Mouse (Mus musculus) spleen, adult 18-20 months (tissue): ENCODE results near the gene Acsl4.

Experiments used
- DNase-seq, 2 experiments: peaks; one replicate each; pipeline ENCODE4 v3.0.0; 2022; ENCODE audit warnings: mixed read lengths in 2 of 2

Acsl4 gene

DNA sequence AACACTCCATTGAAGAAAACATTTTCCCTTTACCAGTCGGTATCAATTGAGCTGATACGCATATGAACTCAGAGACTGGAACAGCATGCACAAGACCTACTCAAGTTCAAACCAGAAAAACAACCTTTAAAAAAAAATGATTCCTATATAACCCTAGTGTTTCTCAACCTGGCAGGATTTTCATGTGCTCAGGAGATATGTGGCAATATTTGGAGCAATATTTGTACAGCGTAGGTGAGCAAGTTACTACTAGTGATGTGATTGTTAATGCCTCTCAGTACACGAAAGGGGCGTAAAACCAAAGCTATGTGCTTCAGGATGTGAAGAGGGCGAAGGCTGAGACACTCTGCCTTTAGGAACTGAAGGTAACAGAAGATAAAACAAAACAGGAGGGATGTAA, 54.1 kb downstream of the Acsl4 start:
- no peak for DNase-seq

DNA sequence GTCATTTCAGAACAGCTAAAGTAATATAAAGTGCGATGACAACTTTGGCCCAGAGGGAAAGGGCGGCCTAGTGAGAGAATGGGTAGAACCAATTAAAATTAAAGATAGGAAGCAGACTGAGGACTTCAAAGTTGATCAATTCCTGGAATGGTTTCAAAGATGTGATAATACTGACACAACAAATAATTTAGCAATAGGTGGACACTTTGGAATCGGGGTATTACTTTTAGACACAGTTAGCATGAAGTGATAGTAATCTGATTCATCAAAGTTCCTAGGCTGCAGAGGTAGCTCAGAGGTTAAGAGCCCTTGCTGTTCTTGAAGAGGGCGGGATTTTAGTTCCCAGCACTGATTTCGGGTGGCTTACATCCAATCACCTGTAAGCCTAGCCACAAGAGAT, 54.8 kb downstream of the Acsl4 start:
- no peak for DNase-seq

DNA sequence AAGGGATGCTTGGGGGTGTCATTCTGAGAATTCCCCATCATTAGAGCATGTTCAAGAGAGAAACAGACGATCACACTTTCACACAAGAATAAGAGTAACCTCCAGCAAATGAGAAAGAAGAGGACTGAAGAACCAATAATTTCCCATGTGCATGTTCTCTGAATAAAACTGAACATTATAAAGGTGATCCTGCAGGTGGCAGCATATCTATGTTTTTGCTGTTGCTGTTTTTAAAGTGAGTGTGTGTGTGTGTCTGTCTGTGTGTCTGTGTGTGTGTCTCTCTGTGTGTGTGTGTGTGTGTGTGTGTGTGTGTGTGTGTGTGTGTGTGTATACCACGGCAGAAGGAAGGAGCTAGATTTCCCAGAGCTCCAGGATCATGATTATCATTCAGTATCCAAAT, 64.6 kb downstream of the Acsl4 start:
- DNase-seq, result no peak

DNA sequence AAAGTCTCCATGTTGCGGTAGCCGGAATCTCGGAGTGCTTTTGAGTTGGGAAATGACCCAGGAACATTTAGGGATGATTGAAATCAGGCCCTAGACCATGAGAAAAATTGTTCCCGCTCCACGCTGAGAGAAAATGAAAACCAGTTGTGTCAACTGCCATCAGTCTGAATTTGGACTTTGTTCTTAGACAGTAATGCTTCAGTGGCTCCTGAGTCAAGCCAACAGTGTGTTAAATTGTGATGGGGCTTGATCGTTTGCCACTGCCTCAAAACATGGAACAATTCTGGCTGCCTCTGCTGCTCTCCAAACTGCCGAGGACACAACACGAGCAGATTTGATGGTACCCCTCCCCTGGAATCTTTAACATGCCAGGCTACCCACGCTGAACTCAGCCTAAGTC, 74.2 kb downstream of the Acsl4 start:
- DNase-seq, result no peak

DNA sequence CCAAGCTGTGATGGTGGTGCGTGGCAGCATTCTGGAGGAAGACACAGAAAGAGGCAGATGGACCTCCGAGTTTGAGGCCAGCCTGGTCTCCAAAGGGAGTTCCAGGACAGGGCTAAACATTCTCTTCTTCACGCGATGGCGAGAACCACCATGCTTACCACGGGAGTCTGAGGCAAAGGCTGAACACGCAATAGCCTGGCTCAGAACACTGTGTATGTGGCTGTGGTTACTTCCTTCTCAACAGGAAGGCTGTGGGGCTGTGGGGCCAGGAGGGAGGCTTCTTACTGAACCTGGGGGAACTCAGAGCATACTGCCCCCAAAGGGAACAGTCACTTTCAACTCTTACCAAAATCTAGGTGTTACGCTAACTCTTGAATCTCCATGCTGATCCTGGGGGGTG, 75.1 kb downstream of the Acsl4 start:
- DNase-seq, result no peak

DNA sequence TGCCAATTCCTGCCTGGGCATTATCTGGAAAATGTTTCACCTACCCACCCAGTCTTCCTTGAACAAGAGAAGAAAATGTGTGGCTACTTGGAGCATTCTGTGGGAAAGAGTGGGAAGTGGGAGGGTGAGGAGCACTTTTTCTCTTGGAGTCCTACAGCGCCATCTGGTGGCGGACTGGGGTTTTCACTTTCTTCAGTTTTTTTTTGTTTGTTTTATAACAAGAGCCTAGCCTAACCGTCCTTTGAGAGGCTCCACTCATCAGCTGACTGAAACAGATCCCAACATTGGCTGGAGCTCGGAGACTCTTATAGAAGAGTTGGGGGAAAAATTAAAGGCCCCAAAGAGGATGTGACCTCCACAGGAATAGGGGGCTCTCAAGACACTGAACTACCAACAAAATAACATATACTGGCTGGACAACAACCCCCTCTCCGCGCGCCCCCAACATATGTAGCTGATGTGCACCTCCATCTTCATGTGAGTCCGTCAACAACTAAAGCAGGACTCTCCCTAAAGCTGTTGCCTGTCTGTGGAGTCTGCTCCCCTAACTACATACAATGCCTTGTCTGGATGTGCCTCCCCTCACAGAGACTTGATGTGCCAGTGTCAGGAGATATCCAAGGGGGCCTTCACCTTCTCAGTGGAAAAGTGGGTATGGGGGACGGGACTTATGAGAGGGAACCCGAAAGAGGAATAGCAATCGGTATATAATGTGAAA, 75.9 kb downstream of the Acsl4 start:
- peak in 1 of 2 experiments; percentile 35 for DNase-seq

DNA sequence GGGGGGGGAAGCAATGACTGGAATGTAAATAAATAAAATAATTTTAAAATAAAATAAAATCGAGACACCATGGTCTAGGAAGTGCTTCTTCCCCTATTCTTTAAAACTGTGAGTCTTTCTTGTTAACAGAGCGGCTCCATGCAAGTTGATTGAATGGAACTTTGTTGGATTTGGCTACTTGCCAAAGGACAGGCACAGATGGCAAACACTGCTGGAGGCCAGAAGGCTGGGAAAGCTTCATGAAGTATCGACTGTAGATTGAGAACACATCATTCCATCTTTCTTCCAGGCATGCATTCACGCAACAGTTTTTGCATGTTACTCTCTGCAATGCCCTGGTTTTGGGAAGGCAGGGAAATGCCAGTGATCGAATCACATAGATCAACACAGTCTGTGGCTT, 79.9 kb downstream of the Acsl4 start:
- no peak for DNase-seq

DNA sequence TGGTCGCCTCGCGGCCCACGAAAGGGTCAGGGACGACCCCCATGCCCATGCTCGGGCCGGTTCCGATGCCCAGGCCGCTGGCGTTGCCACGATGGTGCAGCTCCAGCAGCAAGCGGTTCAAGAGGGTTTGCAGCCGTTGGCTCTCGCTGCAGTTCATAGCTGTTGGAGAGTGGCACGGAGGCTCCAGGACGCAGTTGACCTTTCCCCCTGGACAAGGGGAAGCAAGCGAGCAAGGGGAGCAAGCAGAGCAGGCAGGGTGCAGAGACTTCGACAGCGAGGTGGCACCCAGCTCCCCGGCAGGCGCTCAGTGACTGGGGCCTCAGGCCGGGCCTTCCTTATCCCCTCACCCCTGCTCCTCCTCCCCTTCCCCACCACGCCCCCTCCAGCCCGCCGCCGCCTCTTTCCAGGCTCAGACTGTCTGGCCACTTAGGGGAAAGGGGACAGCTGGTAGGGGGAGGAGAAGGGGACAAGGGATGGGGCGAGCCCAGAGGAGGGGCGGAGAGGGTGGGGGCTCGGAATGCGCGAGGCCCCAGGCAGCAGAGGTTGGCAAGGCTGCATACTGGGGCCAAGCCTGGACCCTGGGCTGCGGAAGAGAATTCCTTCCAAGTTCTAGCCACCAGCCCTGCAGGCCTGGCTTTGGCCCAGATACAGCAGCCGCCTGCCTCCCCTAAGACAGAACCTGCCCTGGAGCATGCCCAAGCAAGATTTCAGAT, 84.3 kb downstream of the Acsl4 start, which contains the start of gene Kcne1l:
Gene Kcne1l, minus strand, starts transcription at position 426 of the 713 bp plus-strand sequence.
- no peak for DNase-seq

DNA sequence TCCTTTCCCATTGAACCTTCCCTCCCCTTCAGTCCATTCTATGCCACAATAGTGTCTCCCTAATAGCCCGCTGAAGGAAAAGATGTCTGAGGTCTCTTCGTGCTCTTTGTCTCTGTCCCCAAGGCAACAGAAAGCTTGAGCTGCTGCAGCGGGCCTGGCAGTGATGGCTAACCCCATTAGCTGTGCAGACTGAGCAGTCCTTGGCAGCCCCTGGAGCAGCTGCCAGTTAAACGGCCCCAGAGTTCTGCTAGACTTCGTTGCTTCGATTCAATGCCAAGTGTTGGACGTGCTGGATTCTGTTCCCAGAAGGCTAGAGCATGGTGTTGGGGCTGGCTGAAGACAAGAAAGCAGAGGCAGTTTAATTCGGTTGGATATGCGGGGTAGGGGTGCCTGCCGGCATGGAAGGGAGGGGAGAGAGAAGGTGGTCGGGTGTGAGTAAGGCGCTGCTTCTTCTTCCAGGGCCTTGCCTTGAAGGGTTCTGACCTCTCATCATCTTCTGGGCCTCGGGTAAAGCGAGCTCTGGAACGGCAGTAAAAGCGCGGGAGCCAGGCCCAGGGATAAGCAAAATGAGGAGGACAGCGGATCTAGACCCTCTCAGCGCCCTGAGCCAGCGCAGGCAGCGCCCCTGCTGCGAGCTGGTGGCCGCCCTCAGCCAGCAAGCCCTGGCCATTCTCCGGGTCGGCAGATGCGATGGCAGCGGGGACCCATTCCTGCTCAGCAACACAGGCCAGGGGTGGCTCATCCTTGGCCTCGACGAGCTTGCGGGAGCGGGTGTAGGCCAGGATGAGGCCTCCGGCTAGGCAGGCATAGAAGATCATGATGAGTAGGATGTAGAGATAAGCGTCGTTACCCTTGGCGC, 85.1 kb downstream of the Acsl4 start:
- no peak for DNase-seq

DNA sequence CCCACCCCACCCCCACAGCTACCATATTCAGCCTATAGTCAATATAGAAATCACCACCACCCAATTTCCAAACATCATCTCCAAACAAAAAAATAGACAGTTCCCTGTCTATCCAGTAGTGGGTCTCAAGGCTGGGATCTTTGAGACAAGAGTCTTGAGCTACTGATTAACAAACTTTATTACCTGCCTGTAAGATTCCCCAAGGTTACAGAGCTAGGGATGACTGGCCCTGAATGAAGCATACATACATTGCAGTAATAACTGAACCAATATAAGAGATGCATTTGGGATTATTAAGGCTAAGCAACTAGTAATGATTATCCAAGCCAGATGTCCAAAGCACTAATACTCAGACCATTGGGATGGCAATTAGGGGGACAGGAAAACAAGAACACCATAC, 85.7 kb downstream of the Acsl4 start:
- no peak for DNase-seq

DNA sequence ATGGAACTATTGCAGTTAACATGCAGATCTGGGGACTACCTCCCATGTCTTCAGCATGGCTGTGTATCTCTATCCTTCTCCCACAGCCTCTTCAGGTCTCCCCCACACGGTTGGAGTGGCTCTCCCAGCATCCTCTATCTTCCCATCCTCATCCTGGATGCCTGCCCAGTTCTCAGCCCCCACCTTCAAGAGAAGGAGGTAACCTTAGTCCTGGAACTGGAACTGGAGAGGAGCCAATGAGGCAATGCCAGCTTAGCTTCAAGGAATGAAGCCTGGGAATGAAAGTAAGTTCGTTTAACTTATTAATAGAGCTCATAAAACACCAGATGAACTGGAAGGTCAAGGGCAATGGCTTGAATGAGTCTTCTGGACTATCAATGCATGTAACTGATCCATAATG, 86.9 kb downstream of the Acsl4 start:
- DNase-seq, result no peak

DNA sequence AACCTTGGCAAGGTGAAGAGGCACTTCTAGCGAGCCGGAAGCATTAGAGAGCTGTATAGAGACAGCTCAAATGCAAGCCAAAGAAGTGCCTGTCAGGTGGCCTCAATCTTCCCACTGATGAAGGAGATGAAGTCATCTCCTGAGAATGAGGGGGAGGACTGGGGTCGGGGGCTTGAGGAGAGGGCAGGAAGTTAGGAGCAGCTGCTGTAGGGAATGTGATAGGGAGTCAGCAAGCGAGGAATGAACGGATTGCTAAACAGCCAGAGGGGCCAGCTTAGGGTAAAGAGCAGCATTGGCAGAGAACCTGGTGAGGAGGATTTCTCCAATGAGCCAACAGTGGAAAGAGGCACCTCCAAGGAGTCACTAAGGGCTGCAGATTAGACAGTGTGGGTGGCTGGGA, 104.4 kb downstream of the Acsl4 start:
- no peak for DNase-seq

DNA sequence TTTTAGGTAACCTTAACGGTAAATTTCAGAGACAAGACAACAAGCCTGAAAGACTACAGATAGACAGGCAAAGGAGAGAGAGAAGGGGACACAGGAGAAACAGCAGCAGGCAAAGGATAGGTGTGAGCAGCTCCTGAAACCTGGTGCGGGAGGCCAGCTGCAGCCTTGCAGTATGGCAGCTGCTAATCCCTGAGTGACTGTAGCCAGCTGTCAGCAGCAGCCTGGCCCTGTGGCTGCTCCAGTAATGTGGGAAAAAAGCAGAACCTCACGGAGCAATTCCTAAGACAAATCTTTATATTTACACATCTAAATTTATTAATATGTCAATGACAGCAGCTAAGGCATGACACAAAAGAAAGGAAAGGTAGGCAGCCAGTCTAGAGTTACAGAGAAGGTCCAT, 113.8 kb downstream of the Acsl4 start:
- no peak for DNase-seq

DNA sequence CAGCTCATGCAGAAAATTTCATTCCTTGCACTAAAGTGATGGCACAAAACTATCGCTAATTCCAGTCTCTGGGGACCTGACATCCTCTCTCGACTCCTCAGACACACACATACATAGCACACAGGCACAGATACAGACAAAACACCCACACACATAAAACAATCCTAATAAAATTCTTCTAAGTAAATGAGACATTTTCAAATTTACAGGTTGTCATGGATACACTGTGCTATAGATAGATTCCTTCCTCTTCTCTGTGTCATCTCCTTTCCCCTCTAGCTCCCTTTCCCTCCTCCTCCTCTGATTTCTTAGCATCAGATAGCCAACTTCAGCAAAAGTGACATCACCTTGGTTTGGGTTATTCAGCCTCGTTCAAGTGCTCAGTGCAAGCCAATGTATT, 114.3 kb downstream of the Acsl4 start:
- DNase-seq, result no peak
